Mouse (Mus musculus): ENCODE data around the gene Clec4g.
"Not testable (repeated sequence)": the region's sequence is repeated elsewhere in the genome, so short reads cannot be mapped to it uniquely, and the experiment has no call there.

The Clec4g gene

DNA sequence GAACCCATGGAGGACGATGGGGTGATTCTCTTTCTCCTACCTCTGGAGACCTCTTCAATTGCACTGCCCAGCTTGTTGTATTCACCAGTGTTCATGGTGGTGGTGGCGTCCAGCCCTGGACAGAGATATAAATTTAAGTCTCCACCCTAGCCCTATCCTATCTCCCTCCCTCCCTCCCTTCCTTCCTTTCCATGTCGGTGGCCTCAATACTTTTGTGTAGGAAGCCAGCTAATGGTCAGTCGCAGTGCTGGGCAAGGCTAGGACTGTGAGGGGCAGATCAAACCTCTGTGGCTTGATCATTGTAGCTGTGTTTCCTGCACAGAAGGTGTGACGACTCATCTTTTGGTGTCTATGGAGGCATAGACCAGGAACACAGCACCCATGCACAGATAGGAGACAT, at the start of gene Clec4g:
Gene Clec4g, minus strand, starts transcription at position 101 of the 400 bp plus-strand sequence.
- DNase-seq (ENCODE audit: low spot score in 2 of 2) = no peak

DNA sequence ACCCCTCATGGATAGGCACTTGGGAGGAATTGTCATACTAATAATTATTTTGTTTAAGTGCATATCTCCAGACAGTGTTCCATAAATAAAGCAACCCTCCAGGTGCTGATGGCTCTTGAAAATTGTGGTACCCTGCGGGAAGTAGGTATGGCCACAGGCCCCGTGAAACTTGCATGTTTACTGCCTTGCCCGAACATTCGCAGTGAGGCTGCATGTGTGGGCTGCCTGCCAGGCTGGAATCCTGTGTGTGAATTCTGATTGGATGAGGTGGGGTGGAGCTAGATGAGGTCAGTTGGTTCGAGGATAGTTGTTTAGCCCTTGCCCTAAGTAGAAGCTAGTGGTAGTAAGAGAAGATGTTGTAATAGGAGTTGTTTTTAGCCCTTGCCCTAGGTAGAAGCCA, 48.2 kb upstream of the Clec4g start:
- not testable (repeated sequence) for DNase-seq (ENCODE audit: low spot score in 2 of 2)

GRCm38 (mm10) chr8:3754261-3754850, 33.9 kb upstream of the Clec4g start:
- DNase-seq (ENCODE audit: low spot score in 2 of 2) = no peak

GRCm38 (mm10) chr8:3748761-3749160, 28.3 kb upstream of the Clec4g start, which contains the start of gene Cd209a:
Gene Cd209a, minus strand, starts transcription at chr8:3748984.
- DNase-seq (ENCODE audit: low spot score in 2 of 2) = no peak

- no peak for DNase-seq (ENCODE audit: low spot score in 2 of 2)
Measured at GRCm38 (mm10) chr8:3736947-3737346, 16.5 kb upstream of the Clec4g start.

DNA sequence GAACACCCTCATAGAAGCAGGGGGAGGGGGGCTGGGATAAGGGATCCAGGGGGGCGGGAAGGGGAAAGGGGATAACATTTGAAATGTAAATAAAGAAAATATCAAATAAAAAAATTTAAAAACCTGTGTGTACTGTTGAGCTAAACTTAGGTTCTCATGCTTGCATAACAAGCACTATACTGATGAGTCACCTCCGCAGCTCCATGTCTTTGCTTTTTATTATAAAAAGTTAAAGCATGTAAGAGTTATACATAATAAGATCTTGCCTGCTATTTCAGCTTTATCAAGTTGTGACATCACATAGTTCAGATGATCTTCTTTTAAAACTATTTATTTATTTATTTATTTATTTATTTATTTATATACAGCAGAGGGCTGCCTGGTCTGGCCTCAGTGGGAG, 15.1 kb upstream of the Clec4g start:
- DNase-seq (ENCODE audit: low spot score in 2 of 2) = no peak

DNA sequence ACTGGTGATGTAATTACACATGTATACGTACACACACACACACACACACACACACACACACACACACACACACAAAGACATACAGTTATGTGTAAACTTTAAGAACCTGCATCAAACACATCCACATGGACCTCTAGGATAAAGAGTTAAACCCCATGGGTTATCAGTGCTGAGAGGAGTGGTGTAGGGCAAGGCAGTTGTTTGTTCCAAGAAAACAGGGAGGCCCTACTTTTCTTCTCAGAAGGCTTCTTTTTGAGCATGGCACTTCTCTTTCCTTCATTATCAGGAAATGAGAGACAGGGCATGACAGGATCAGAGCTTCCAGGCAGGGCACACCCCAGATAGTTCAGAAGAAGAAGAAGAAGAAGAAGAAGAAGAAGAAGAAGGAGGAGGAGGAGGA, 13.6 kb upstream of the Clec4g start:
- no peak for DNase-seq (ENCODE audit: low spot score in 2 of 2)

DNA sequence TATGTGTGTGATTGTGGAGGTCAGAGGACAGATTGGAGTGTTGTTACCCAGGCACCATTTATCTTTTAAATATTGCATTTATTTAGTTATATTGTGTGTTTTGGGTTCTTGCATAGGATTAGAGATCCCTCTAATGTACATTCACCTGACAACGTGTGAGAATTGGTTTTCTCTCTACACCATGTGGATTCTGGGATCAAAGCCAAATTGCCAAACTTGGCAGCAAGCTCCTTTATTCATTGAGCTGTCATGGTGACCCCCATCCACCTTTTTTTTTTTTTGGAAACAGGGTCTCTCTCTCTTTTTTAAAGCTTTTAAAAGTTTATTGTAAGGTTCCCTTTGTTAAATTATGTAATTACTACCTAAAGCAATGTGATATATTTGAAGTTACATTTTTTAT, 590 bp upstream of the Clec4g start:
- no peak for DNase-seq (ENCODE audit: low spot score in 2 of 2)

DNA sequence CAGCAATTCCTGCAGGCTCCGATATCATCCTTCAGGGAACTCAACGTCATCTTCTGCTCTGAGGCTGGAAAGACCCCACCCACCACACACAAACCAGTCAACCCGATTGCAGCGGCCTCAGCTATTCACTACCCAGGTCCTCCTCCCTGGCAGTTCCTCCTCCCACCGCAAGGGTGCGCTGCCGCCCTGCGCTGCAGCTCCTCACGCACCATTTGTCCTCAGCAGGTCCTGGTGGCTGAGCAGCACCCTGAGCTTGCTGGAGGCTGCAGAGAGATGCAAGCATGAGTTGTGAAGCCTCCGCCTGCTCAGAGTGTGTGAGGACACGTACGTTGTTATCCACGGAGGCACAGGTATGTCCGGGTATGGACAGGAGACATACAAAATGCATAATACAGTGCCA, 1.9 kb downstream of the Clec4g start:
- peak; percentile 26 to 51 for DNase-seq (ENCODE audit: low spot score in 2 of 2)

- no peak for DNase-seq (ENCODE audit: low spot score in 2 of 2)
Measured at GRCm38 (mm10) chr8:3717321-3717954, 3.0 kb downstream of the Clec4g start.

DNA sequence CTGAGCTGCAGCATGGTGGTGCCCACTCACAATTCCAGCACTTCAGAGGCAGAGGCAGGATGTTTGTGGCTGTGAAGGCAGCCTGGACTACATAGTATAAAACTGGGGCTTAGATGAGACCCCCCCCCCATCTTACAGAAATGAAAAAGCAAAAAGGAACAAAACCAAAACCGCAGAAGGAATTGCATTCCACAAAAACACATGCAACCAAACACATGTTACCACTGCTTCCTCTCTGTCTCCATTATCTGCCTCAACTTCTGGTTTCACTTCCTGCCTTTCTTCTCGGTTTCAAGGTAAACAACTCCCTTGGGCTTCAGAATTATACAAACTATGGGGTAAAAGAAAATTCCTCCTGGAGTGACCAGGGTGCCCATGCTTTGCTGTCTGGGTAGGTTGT, 8.8 kb downstream of the Clec4g start:
- DNase-seq (ENCODE audit: low spot score in 2 of 2) = no peak

GRCm38 (mm10) chr8:3710312-3710711, 10.1 kb downstream of the Clec4g start:
- DNase-seq (ENCODE audit: low spot score in 2 of 2) = no peak

DNA sequence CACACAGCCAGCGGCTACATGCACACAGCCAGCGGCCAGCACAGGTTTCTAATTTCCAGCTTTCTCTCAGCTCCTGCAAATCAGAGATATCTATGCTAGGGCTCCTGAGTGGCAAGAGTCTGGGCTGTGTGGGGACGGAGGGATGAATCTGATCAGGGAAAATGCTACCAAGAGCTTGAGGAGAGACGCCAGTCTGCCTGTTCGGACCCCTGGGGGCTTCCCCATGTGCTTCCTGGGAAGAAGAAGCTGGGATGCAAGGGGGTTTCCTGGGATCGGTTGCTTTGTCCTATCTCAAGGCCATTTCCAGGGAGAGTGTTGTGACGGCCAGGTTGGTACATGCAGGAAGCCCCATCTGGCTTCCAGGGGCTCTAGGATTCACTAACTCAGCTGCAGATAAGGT, 12.8 kb downstream of the Clec4g start:
- DNase-seq (ENCODE audit: low spot score in 2 of 2) = no peak

GRCm38 (mm10) chr8:3705711-3706110, 14.7 kb downstream of the Clec4g start:
- no peak for DNase-seq (ENCODE audit: low spot score in 2 of 2)

DNA sequence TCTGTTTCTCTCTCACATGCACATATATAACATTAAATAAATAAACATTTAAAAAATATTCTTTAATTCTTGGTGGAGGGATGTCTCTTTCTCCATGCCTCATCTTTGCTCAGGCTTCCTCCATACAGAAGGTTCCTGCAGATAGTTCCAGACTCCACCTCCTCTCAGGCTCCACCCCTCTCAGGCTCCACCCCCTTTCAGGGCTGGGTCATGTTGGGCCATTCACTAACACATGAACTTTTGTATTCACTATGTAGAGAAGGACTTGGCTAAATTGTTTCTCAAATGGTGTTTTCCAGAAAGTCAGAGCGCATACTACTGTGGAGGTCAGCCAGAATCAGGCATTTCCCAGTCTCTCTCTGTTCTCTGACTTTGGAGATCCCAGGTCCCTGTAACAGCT, 19.0 kb downstream of the Clec4g start:
- no peak for DNase-seq (ENCODE audit: low spot score in 2 of 2)

DNA sequence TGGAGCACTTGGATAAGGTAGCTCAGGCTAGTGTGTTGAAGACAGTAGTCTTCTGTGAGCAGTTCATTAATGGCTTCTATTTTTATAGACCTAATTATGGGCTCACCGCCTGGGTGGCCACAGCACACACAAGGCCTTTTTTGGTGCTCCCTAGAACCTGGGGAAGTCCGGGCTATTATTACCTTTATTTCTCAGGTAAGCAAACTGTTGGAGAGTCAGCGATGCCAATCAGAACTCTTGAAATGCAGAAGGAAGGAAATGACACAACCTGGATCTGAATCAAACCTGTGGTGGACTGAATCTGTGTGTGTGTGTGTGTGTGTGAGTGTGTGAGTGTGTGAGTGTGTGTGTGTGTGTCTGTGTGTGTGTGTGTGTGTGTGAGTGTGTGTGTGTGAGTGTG, 26.3 kb downstream of the Clec4g start, which contains the start of gene Fcer2a:
Gene Fcer2a, minus strand, starts transcription at position 55 of the 400 bp plus-strand sequence.
- DNase-seq (ENCODE audit: low spot score in 2 of 2) = no peak

GRCm38 (mm10) chr8:3690774-3691173, 29.7 kb downstream of the Clec4g start:
- DNase-seq (ENCODE audit: low spot score in 2 of 2) = no peak

- no peak for DNase-seq (ENCODE audit: low spot score in 2 of 2)
Measured at GRCm38 (mm10) chr8:3687537-3687936, 32.9 kb downstream of the Clec4g start.

- DNase-seq (ENCODE audit: low spot score in 2 of 2) = no peak
Measured at GRCm38 (mm10) chr8:3685422-3685821, 35.0 kb downstream of the Clec4g start.

GRCm38 (mm10) chr8:3684530-3684929, 35.9 kb downstream of the Clec4g start:
- DNase-seq (ENCODE audit: low spot score in 2 of 2) = no peak

DNA sequence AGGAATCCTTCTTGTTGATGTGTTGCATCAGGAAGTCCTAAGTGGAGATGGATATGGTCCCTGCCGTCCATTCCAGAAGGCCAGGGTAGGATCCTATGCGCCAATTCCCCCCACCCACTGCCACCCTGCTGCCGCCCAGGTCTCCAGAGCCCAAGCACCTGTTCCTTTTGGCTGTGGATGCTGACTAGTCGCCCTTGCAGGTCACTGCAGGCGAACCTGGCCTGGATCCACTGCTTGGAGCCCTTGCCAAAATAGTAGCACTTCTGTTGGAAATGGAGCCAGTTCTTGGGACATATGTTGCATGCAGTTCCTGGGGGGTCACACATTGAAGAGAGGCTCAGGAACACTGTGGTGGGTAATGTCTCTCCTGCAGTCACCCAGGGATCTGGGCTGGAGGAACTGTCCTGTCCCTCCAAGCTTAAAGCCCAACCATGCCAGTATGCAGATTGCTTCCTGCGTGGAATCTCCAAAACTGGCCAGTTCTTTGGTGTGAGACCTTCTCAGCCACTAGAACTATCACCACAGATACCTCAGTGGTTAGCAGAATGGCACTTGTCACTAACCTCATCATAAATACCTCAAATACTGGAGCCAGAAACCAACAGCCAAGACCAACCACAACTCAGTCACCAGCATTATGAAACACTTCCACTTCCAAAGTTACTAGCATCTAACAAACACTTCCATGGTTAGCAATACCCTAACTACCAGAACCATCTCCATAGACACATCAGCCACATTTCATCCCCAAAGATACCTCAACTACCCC, 36.9 kb downstream of the Clec4g start:
- no peak for DNase-seq (ENCODE audit: low spot score in 2 of 2)

- DNase-seq (ENCODE audit: low spot score in 2 of 2) = no peak
Measured at GRCm38 (mm10) chr8:3682435-3682834, 38.0 kb downstream of the Clec4g start.

GRCm38 (mm10) chr8:3679656-3680055, 40.8 kb downstream of the Clec4g start:
- no peak for DNase-seq (ENCODE audit: low spot score in 2 of 2)

Data from right cerebral cortex, postnatal 36 days (tissue).